Mouse (Mus musculus) E14TG2a.4 (cell line): ENCODE measurements around the gene Pcna.

Source experiments
- CTCF ChIP-seq: conservative IDR thresholded peaks from 2 replicates; pipeline ENCODE4 v1.5.1; 2014; ENCODE audit warnings: low read length
- NANOG ChIP-seq: IDR thresholded peaks from 2 replicates; pipeline ENCODE4 v1.6.1; 2014; ENCODE audit warnings: borderline replicate concordance, low read length, mixed read lengths
- POU5F1 ChIP-seq: IDR thresholded peaks from 2 replicates; pipeline ENCODE4 v1.6.1; 2014; ENCODE audit warnings: low read length, borderline replicate concordance

- TF ChIP-seq CTCF (no peak), POU5F1 (no peak), NANOG (no peak)
Observed at GRCm38 (mm10) chr2:132210806-132211312, 42.3 kb downstream of the Pcna start.
